Mouse (Mus musculus) lung, embryonic 14.5 days (tissue): ENCODE measurements around the gene Rora. TPM values are rescaled to one million over a fixed set of nuclear protein-coding genes. Genes with fewer than 3 reads are reported as not detected.

ENCODE experiments used
- ATAC-seq: fragments of 200-750 bp; cut with Nextera tagmentation; 2 replicates; pipeline ENCODE4 v1.8.0; 2017; ENCODE audit warnings: mild to moderate bottlenecking, moderate TSS enrichment, moderate library complexity; ENCODE audit not compliant: insufficient read depth
- DNase-seq: peaks from one replicate; pipeline ENCODE4 v3.0.0-alpha.2; 2015
- H3K27ac ChIP-seq: fragments of 300-500 bp; sonication (generic); 2 replicates; pipeline ENCODE4 v1.5.1; 2014; ENCODE audit warnings: low read depth, mild to moderate bottlenecking, moderate library complexity
- H3K27me3 ChIP-seq: fragments of 300-500 bp; sonication (generic); 2 replicates; pipeline ENCODE4 v1.6.1; 2014; ENCODE audit warnings: low read length, control low read depth; ENCODE audit not compliant: insufficient read depth
- H3K36me3 ChIP-seq: fragments of 300-500 bp; sonication (generic); 2 replicates; pipeline ENCODE4 v1.6.1; 2014; ENCODE audit warnings: control low read depth; ENCODE audit not compliant: insufficient read depth
- H3K4me1 ChIP-seq: fragments of 300-500 bp; sonication (generic); 2 replicates; pipeline ENCODE4 v1.6.1; 2014; ENCODE audit warnings: antibody characterized with exemption, control low read depth; ENCODE audit not compliant: insufficient read depth
- H3K4me2 ChIP-seq: fragments of 300-500 bp; sonication (generic); 2 replicates; pipeline ENCODE4 v1.6.1; 2014; ENCODE audit warnings: mild to moderate bottlenecking
- H3K4me3 ChIP-seq: fragments of 300-500 bp; sonication (generic); 2 replicates; pipeline ENCODE4 v1.5.1; 2014; ENCODE audit warnings: low read depth, low read length
- H3K9ac ChIP-seq: fragments of 300-500 bp; sonication (generic); 2 replicates; pipeline ENCODE4 v1.6.1; 2014
- H3K9me3 ChIP-seq: fragments of 300-500 bp; sonication (generic); 2 replicates; pipeline ENCODE4 v1.6.1; 2016; ENCODE audit warnings: low read depth, low read length, control low read depth
- CTCF ChIP-seq: IDR thresholded peaks from 2 replicates; pipeline ENCODE4 v1.5.1; 2016; ENCODE audit warnings: antibody characterized with exemption, low read depth
- WGBS: fragments of 180-500 bp; shearing (Covaris S2); extraction: QIAGEN DNeasy Blood & Tissue Kit; methylation state at CpG from one replicate; pipeline ENCODE4 v1.1.7; 2014; 5-methylcytosine and 5-hydroxymethylcytosine counted together
- polyA plus RNA-seq: library from polyadenylated mRNA; unstranded; fragments of >200 nt; fragmentation: Nextera tagmentation; extraction: Ambion mirVana; gene quantifications from 2 replicates; pipeline ENCODE4 v1.2.1, GENCODE M21; 2014

The Rora gene
- polyA plus RNA-seq, 1 experiment from 2014 or later: 5.9 TPM

DNA sequence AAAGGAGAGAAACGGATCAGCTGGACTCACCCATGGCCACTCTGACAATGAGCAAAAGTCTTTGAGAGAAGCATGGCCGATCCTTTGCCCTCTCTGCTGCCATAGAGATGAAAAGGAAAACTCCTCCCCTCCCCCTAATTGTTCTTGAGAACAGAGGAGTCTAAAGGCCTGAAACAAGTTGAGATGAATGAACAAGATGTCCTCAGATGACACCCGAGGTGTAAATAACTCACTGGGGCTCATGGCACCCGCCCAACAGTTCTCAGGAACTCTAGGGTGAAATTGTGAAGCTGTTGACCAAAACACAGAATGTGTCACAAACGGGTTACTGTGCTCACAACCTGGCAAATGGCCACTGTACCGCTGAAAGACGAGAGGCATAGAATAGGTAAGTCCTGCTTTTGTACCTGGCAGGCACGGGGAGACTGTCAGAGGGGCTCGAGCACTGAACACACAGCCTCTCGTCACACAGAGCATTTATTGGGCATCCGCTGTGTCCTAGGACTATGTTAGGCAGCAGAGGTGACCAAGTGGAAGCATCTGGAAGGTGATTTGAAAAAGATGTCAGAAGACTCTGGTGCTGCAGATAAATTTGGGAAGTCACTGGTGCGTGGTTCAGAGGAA is 467.6 kb downstream of the Rora start:
- TF ChIP-seq CTCF: no peak
- 64% methylated on average over 12 of the region's 12 CpGs for whole genome bisulfite sequencing
- H3K9me3 ChIP-seq: no peaks in the 10 kb centered on the region
- H3K27ac ChIP-seq: no peak overlapping the region
- no peak for ATAC-seq
- no peak overlapping the region for H3K9ac ChIP-seq
- H3K4me3 ChIP-seq: no peak overlapping the region
- H3K36me3 ChIP-seq: no peaks in the 10 kb centered on the region
- no peaks in the 10 kb centered on the region for H3K4me1 ChIP-seq
- no peaks in the 10 kb centered on the region for H3K27me3 ChIP-seq
- H3K4me2 ChIP-seq: no peak overlapping the region
- no peak for DNase-seq

DNA sequence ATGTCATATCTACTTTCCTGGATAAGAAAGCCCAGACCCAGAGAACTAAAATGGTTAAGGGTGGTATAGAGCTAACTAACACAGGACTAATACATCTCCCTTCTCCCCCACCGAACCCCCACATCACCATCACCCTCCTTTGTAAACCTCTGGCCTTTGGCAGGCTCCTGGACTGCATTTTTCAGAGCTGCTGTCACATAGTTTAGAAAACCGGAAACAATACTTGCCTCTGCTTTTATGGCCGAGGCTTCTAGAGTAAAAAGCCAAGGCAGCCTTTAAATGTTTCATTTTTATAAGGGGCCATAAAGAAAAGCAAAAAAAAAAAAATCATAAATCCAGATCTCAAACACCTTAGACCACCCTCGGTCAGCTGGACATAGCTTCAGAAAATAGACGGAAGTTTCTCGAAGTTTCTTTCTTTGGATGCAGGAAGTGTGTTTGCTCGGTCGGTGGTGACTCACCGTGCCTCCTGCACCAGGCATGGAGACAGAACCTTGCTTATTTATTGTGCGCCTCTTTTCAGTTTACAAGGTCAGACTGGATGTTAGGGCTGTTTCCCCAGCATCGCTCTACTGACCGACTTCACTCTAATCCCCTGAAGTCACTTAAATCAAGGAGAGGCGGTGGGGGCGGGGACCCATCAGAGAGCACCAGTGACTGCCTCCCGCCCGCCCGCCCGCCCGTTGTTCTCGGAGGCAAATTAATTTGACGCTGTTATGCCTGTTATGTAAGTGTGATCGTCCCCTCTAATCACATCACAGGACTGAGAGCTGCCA is 471.6 kb downstream of the Rora start:
- Histone ChIP-seq H3K9me3 (no peaks in the 10 kb centered on the region), H3K4me1 (no peaks in the 10 kb centered on the region), H3K4me3 (peak overlapping the region; percentile 10), H3K36me3 (no peaks in the 10 kb centered on the region), H3K4me2 (peak overlapping the region; percentile 58), H3K9ac (no peak overlapping the region), H3K27me3 (no peaks in the 10 kb centered on the region), H3K27ac (no peak overlapping the region)
- TF ChIP-seq CTCF: no peak
- DNase-seq (peak; percentile 59), ATAC-seq (peak; percentile 73)
- WGBS: 8% methylated on average over 22 of the region's 22 CpGs

DNA sequence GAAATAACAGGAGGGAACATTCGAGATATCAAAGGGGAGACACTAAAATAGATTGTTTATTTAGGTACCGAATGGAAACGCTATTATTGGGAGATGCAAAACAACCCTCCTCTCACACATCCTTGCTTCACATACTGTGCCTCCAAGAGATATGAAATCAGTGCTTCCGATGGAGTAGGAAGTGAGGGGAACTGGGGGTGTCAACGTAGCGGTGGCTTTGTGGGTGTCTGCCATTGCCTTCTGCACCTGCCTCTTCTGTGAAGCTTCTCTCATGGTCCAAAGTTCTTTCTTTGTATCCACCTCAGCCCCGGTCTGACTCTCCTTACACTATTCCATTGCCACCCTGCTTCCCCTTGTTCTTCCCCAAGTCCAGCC is 472.2 kb downstream of the Rora start:
- WGBS: 37% methylated on average over 7 of the region's 7 CpGs
- peak overlapping the region; percentile 10 for H3K4me3 ChIP-seq
- no peaks in the 10 kb centered on the region for H3K36me3 ChIP-seq
- no peak overlapping the region for H3K27ac ChIP-seq
- H3K9ac ChIP-seq: no peak overlapping the region
- ATAC-seq: no peak
- H3K9me3 ChIP-seq: no peaks in the 10 kb centered on the region
- H3K4me2 ChIP-seq: peak overlapping the region; percentile 58
- no peak for TF ChIP-seq CTCF
- DNase-seq: no peak
- no peaks in the 10 kb centered on the region for H3K27me3 ChIP-seq
- no peaks in the 10 kb centered on the region for H3K4me1 ChIP-seq

GRCm38 (mm10) chr9:69126595-69126994 is 473.0 kb downstream of the Rora start:
- TF ChIP-seq CTCF: no peak
- DNase-seq (no peak), ATAC-seq (no peak)
- WGBS: 93% methylated on average over 2 of the region's 2 CpGs
- H3K9ac ChIP-seq: no peak overlapping the region
- H3K9me3 ChIP-seq: no peaks in the 10 kb centered on the region
- no peak overlapping the region for H3K4me3 ChIP-seq
- no peak overlapping the region for H3K27ac ChIP-seq
- H3K4me1 ChIP-seq: no peaks in the 10 kb centered on the region
- H3K27me3 ChIP-seq: no peaks in the 10 kb centered on the region
- no peak overlapping the region for H3K4me2 ChIP-seq
- no peaks in the 10 kb centered on the region for H3K36me3 ChIP-seq

DNA sequence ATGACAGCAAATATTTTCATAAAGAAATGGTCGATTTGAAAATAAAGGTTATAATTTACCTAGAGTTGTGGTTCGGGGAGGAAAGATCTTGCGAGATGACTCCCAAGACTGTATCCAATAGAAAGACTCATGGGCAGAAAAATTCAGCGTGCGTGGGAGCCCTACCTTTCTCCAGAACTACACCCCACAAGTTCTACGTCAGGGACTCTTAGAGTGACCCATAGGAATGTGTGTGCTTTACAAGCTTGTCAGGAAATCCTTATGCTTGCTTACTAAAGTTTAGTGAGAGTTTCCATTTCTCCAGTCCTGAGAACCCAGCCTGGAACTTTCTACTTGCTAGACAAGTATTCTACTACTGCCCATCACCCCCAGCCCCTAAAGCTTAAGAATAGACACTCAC is 474.7 kb downstream of the Rora start:
- WGBS: 76% methylated on average over 6 of the region's 6 CpGs
- no peaks in the 10 kb centered on the region for H3K27me3 ChIP-seq
- H3K4me2 ChIP-seq: no peak overlapping the region
- H3K4me3 ChIP-seq: no peak overlapping the region
- no peak for TF ChIP-seq CTCF
- no peak overlapping the region for H3K27ac ChIP-seq
- no peaks in the 10 kb centered on the region for H3K4me1 ChIP-seq
- no peak for DNase-seq
- no peak for ATAC-seq
- H3K36me3 ChIP-seq: no peaks in the 10 kb centered on the region
- H3K9ac ChIP-seq: no peak overlapping the region
- H3K9me3 ChIP-seq: no peaks in the 10 kb centered on the region

GRCm38 (mm10) chr9:69132995-69133394 is 479.4 kb downstream of the Rora start:
- Histone ChIP-seq H3K4me3 (no peak overlapping the region), H3K36me3 (no peaks in the 10 kb centered on the region), H3K27ac (no peak overlapping the region), H3K4me2 (no peak overlapping the region), H3K4me1 (peaks cover 8% of the 10 kb centered on the region; the same call in 1 of the 2 replicates), H3K27me3 (no peaks in the 10 kb centered on the region), H3K9ac (no peak overlapping the region), H3K9me3 (no peaks in the 10 kb centered on the region)
- 52% methylated on average over 6 of the region's 6 CpGs for WGBS
- ATAC-seq (no peak), DNase-seq (peak; percentile 16)
- no peak for TF ChIP-seq CTCF

DNA sequence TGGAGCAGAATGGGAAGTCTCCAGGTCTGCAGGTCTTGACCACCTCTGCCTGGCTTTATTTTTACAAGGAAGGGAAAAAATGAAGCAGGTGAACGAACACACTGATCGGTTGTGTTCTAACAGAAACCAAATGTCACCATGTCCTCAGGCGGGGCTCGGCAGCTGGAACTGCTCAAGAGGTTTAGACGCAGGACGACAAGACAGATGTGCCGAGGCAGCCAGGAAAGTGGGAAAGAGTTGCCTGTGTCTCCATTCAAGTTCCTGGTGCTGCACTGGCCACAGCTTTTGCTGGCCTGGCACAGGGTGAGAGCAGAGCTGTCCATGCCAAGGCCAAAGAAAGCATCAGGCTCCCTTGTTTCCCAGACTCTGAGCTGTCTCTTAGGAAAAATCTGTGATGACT is 480.1 kb downstream of the Rora start:
- no peaks in the 10 kb centered on the region for H3K9me3 ChIP-seq
- H3K4me1 ChIP-seq: peaks cover 8% of the 10 kb centered on the region; the same call in 1 of the 2 replicates
- WGBS: 29% methylated on average over 7 of the region's 7 CpGs
- TF ChIP-seq CTCF: no peak
- peak overlapping the region; percentile 74; the same call in 1 of the 2 replicates for H3K27ac ChIP-seq
- H3K9ac ChIP-seq: no peak overlapping the region
- H3K4me3 ChIP-seq: no peak overlapping the region
- no peaks in the 10 kb centered on the region for H3K27me3 ChIP-seq
- H3K4me2 ChIP-seq: peak overlapping the region; percentile 16; the same call in 1 of the 2 replicates
- ATAC-seq (peak; percentile 68; the same call in 1 of the 2 replicates), DNase-seq (peak; percentile 65)
- no peaks in the 10 kb centered on the region for H3K36me3 ChIP-seq
